Mouse (Mus musculus): ENCODE results near the gene Col25a1. TPM values are rescaled to one million over a fixed set of nuclear protein-coding genes. Genes with fewer than 3 reads are reported as not detected.

Col25a1 gene
- polyA plus RNA-seq, 1 experiment: not detected

GRCm38 (mm10) chr3:130256059-130256458 lies 124.8 kb downstream of the Col25a1 start:
- Histone ChIP-seq H3K27ac (ENCODE audit: insufficient read depth, low read depth, low read length) (no peak overlapping the region), H3K4me3 (ENCODE audit: insufficient read depth, low read depth, low read length) (no peak overlapping the region), H3K4me1 (ENCODE audit: control insufficient read depth, insufficient read depth, low read length) (no peaks in the 10 kb centered on the region)
- WGBS: 96% methylated on average over 3 of the region's 3 CpGs
- TF ChIP-seq POLR2A (IDR thresholded peaks at IDR 0.05; ENCODE audit: insufficient read depth, low read depth, low read length) (no peak), CTCF (IDR thresholded peaks at IDR 0.05; ENCODE audit: insufficient read depth, low read depth, low read length) (no peak)

- H3K4me1 ChIP-seq (ENCODE audit: control insufficient read depth, insufficient read depth, low read length): no peaks in the 10 kb centered on the region
- TF ChIP-seq CTCF (IDR thresholded peaks at IDR 0.05; ENCODE audit: insufficient read depth, low read depth, low read length) (no peak), POLR2A (IDR thresholded peaks at IDR 0.05; ENCODE audit: insufficient read depth, low read depth, low read length) (no peak)
- 67% methylated on average over 7 of the region's 7 CpGs for WGBS
- no peak overlapping the region for H3K4me3 ChIP-seq (ENCODE audit: insufficient read depth, low read depth, low read length)
- no peak overlapping the region for H3K27ac ChIP-seq (ENCODE audit: insufficient read depth, low read depth, low read length)
These were observed 125.3 kb downstream of the Col25a1 start for GRCm38 (mm10) chr3:130256610-130257009.

- WGBS: 96% methylated on average over 2 of the region's 2 CpGs
- Histone ChIP-seq H3K4me1 (ENCODE audit: control insufficient read depth, insufficient read depth, low read length) (no peaks in the 10 kb centered on the region), H3K4me3 (ENCODE audit: insufficient read depth, low read depth, low read length) (no peak overlapping the region), H3K27ac (ENCODE audit: insufficient read depth, low read depth, low read length) (no peak overlapping the region)
- TF ChIP-seq CTCF (IDR thresholded peaks at IDR 0.05; ENCODE audit: insufficient read depth, low read depth, low read length): no peak
- no peak for TF ChIP-seq POLR2A (IDR thresholded peaks at IDR 0.05; ENCODE audit: insufficient read depth, low read depth, low read length)
These were observed 128.4 kb downstream of the Col25a1 start for GRCm38 (mm10) chr3:130259670-130260069.

- Histone ChIP-seq H3K4me1 (ENCODE audit: control insufficient read depth, insufficient read depth, low read length) (no peaks in the 10 kb centered on the region), H3K4me3 (ENCODE audit: insufficient read depth, low read depth, low read length) (no peak overlapping the region), H3K27ac (ENCODE audit: insufficient read depth, low read depth, low read length) (no peak overlapping the region)
- TF ChIP-seq POLR2A (IDR thresholded peaks at IDR 0.05; ENCODE audit: insufficient read depth, low read depth, low read length): no peak
- no peak for TF ChIP-seq CTCF (IDR thresholded peaks at IDR 0.05; ENCODE audit: insufficient read depth, low read depth, low read length)
- 98% methylated on average over 2 of the region's 2 CpGs for WGBS
These were observed 129.0 kb downstream of the Col25a1 start for GRCm38 (mm10) chr3:130260316-130260715.

- Histone ChIP-seq H3K27ac (ENCODE audit: insufficient read depth, low read depth, low read length) (no peak overlapping the region), H3K4me1 (ENCODE audit: control insufficient read depth, insufficient read depth, low read length) (no peaks in the 10 kb centered on the region), H3K4me3 (ENCODE audit: insufficient read depth, low read depth, low read length) (no peak overlapping the region)
- 79% methylated on average over 9 of the region's 9 CpGs for WGBS
- TF ChIP-seq CTCF (IDR thresholded peaks at IDR 0.05; ENCODE audit: insufficient read depth, low read depth, low read length) (no peak), POLR2A (IDR thresholded peaks at IDR 0.05; ENCODE audit: insufficient read depth, low read depth, low read length) (no peak)
These were observed 133.8 kb downstream of the Col25a1 start for GRCm38 (mm10) chr3:130265104-130265503.

- no peak overlapping the region for H3K27ac ChIP-seq (ENCODE audit: insufficient read depth, low read depth, low read length)
- H3K4me1 ChIP-seq (ENCODE audit: control insufficient read depth, insufficient read depth, low read length): no peaks in the 10 kb centered on the region
- no peak overlapping the region for H3K4me3 ChIP-seq (ENCODE audit: insufficient read depth, low read depth, low read length)
- 70% methylated on average over 3 of the region's 3 CpGs for WGBS
- TF ChIP-seq POLR2A (IDR thresholded peaks at IDR 0.05; ENCODE audit: insufficient read depth, low read depth, low read length) (no peak), CTCF (IDR thresholded peaks at IDR 0.05; ENCODE audit: insufficient read depth, low read depth, low read length) (no peak)
These were observed 139.2 kb downstream of the Col25a1 start for GRCm38 (mm10) chr3:130270509-130270908.

- Histone ChIP-seq H3K4me1 (ENCODE audit: control insufficient read depth, insufficient read depth, low read length) (peaks cover 6% of the 10 kb centered on the region), H3K27ac (ENCODE audit: insufficient read depth, low read depth, low read length) (no peak overlapping the region), H3K4me3 (ENCODE audit: insufficient read depth, low read depth, low read length) (no peak overlapping the region)
- WGBS: 69% methylated on average over 2 of the region's 2 CpGs
- no peak for TF ChIP-seq CTCF (IDR thresholded peaks at IDR 0.05; ENCODE audit: insufficient read depth, low read depth, low read length)
- no peak for TF ChIP-seq POLR2A (IDR thresholded peaks at IDR 0.05; ENCODE audit: insufficient read depth, low read depth, low read length)
These were observed 142.6 kb downstream of the Col25a1 start for GRCm38 (mm10) chr3:130273949-130274348.

- no peak for TF ChIP-seq POLR2A (IDR thresholded peaks at IDR 0.05; ENCODE audit: insufficient read depth, low read depth, low read length)
- no peak for TF ChIP-seq CTCF (IDR thresholded peaks at IDR 0.05; ENCODE audit: insufficient read depth, low read depth, low read length)
- WGBS: 58% methylated on average over 10 of the region's 10 CpGs
- H3K27ac ChIP-seq (ENCODE audit: insufficient read depth, low read depth, low read length): no peak overlapping the region
- H3K4me1 ChIP-seq (ENCODE audit: control insufficient read depth, insufficient read depth, low read length): peaks cover 6% of the 10 kb centered on the region
- H3K4me3 ChIP-seq (ENCODE audit: insufficient read depth, low read depth, low read length): no peak overlapping the region
These were observed 147.2 kb downstream of the Col25a1 start for GRCm38 (mm10) chr3:130278298-130279050.

GRCm38 (mm10) chr3:130283011-130283760 lies 151.9 kb downstream of the Col25a1 start:
- TF ChIP-seq CTCF (IDR thresholded peaks at IDR 0.05; ENCODE audit: insufficient read depth, low read depth, low read length): no peak
- no peak for TF ChIP-seq POLR2A (IDR thresholded peaks at IDR 0.05; ENCODE audit: insufficient read depth, low read depth, low read length)
- H3K4me1 ChIP-seq (ENCODE audit: control insufficient read depth, insufficient read depth, low read length): peaks cover 3% of the 10 kb centered on the region; the same call in 1 of the 2 replicates
- WGBS: 48% methylated on average over 11 of the region's 11 CpGs
- H3K4me3 ChIP-seq (ENCODE audit: insufficient read depth, low read depth, low read length): no peak overlapping the region
- no peak overlapping the region for H3K27ac ChIP-seq (ENCODE audit: insufficient read depth, low read depth, low read length)

All from olfactory bulb, adult 2 months (tissue).